Mouse (Mus musculus) forebrain, embryonic 13.5 days (tissue): Measurements from ENCODE around the gene Ppp1r3a. TPM values are rescaled to one million over a fixed set of nuclear protein-coding genes. Genes with fewer than 3 reads are reported as not detected.

Source experiments
- ATAC-seq: fragments of 200-750 bp; cut with Nextera tagmentation; 2 replicates; pipeline ENCODE4 v1.8.0; 2017
- H3K27ac ChIP-seq: fragments of 300-500 bp; sonication (generic); 2 replicates; pipeline ENCODE4 v1.5.1; 2015; ENCODE audit warnings: inconsistent platforms, mild to moderate bottlenecking, moderate library complexity
- H3K27me3 ChIP-seq: fragments of 300-500 bp; sonication (generic); 2 replicates; pipeline ENCODE4 v1.6.1; 2015; ENCODE audit warnings: mild to moderate bottlenecking, inconsistent platforms
- H3K36me3 ChIP-seq: fragments of 300-500 bp; sonication (generic); 2 replicates; pipeline ENCODE4 v1.6.1; 2015; ENCODE audit warnings: mild to moderate bottlenecking, inconsistent platforms; ENCODE audit not compliant: poor library complexity, severe bottlenecking
- H3K4me1 ChIP-seq: fragments of 300-500 bp; sonication (generic); 2 replicates; pipeline ENCODE4 v1.6.1; 2015; ENCODE audit warnings: inconsistent platforms
- H3K4me2 ChIP-seq: fragments of 300-500 bp; sonication (generic); 2 replicates; pipeline ENCODE4 v1.6.1; 2015; ENCODE audit warnings: inconsistent platforms, mild to moderate bottlenecking, moderate library complexity
- H3K4me3 ChIP-seq: fragments of 300-500 bp; sonication (generic); 2 replicates; pipeline ENCODE4 v1.5.1; 2015; ENCODE audit warnings: mild to moderate bottlenecking, inconsistent platforms
- H3K9ac ChIP-seq: fragments of 300-500 bp; sonication (generic); 2 replicates; pipeline ENCODE4 v1.6.1; 2015; ENCODE audit warnings: mild to moderate bottlenecking, inconsistent platforms
- H3K9me3 ChIP-seq: fragments of 300-500 bp; sonication (generic); replicated peaks from 2 replicates; pipeline ENCODE4 v1.6.1; 2016; ENCODE audit warnings: inconsistent platforms
- WGBS: fragments of 180-500 bp; shearing (Covaris S2); methylation state at CpG from one replicate; pipeline ENCODE4 v1.1.7; 2015; 5-methylcytosine and 5-hydroxymethylcytosine counted together
- polyA plus RNA-seq: library from polyadenylated mRNA; unstranded; fragments of >200 nt; fragmentation: Nextera tagmentation; extraction: Ambion mirVana; gene quantifications from 2 replicates; pipeline ENCODE4 v1.2.1, GENCODE M21; 2015

The Ppp1r3a gene
- not detected in 2 replicates for polyA plus RNA-seq

DNA sequence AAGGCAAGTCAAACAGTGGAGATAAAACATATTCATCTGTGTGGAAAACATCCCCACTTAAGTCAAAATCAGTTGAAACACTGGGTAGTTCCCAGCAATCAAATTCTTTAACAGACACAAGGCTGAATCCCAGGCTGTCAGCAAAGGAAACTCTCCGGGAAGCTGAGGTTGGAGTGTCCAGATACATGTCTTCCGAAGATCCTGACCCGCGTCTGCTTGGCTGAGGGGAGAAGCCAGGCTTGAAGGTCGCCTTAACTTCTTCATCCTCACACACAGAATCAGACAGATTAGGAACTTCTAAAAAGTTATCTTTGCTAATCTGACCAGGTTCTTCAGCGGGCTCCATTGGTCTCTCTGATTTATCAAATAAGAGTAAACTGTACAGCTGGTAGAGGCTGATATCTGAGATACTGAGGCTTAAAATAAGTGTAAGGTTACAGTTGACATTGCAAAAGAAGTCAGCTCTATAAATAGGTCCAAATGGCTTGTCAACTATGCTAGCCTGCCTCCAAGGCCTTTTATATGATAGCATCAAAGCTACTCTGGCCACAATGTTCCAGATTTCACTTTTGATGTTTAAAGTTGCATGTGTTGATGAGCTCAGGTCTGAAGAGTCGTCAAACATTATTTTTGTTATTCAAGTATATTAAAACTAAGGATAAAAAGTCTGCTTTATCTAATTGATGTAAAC lies at the start of gene Ppp1r3a:
Gene Ppp1r3a (minus strand): TSS at position 374 of the 691 bp plus-strand sequence.
- no peaks in the 10 kb centered on the region for H3K27me3 ChIP-seq
- no peaks in the 10 kb centered on the region for H3K4me1 ChIP-seq
- no peaks in the 10 kb centered on the region for H3K9me3 ChIP-seq
- H3K36me3 ChIP-seq: no peaks in the 10 kb centered on the region
- no peak within 1 kb of the TSS for H3K9ac ChIP-seq
- WGBS: 90% methylated on average over 7 of the region's 7 CpGs
- no peak within 1 kb of the TSS for H3K4me3 ChIP-seq
- no peak within 1 kb of the TSS for H3K4me2 ChIP-seq
- no peak for ATAC-seq
- no peak within 1 kb of the TSS for H3K27ac ChIP-seq

DNA sequence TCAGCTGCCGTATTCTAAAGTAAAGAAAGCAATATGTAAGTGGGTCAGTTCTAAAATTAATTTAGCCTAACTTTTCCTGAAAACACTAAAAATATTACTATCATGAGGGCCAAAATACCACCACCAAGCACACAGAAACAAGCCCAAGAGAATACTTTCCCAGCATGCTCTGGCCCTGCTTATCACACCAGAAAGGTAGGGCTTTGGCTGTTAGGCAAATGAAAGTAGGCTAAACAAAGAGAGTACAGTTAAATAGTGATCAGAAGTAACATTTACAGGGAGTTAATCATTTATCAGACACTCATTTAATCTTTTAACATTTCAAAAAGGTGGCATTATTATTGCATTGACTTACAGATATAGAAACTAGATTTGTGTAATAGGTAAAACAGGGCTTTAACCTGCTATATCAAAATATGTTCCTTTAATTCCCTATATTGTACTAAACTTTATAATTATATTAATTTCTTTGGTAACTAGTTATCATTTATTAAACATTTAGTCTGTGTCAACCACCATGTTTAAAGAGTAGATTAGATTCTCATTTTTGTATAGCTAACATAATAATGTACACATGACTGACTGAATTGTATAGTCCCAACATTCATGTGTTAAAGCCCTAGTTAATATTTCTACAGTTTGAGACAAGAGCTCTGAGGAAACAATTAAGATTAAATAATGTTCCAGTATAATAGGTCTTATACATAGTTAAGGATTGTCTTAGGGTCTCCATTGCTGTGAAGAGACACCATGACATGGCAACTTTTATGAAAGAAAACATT lies 32.3 kb upstream of the Ppp1r3a start:
- Histone ChIP-seq H3K4me1 (no peaks in the 10 kb centered on the region), H3K9ac (no peak overlapping the region), H3K9me3 (no peaks in the 10 kb centered on the region), H3K27ac (no peak overlapping the region), H3K4me3 (no peak overlapping the region), H3K4me2 (no peak overlapping the region), H3K36me3 (no peaks in the 10 kb centered on the region), H3K27me3 (no peaks in the 10 kb centered on the region)
- WGBS: 96% methylated on average over 1 of the region's 1 CpGs
- no peak for ATAC-seq

DNA sequence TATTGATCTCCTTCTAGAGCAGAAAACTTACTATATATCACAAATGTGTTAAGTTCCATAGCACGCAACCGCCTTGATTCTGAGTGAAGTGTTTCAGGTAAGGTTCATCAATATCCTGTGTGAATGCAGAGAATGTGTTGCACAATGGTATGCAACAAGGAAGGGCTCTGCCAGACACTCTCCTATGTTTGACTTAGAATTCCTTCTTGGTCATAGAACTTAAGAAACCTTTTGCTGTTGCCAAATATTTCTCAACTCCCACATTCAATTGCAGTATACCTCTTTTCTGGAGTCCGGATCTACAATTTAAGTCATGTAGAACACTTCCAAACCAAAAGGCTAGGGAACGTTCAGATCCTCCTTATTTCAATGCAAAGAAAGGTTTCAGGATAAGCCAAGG lies 22.8 kb upstream of the Ppp1r3a start:
- 89% methylated on average over 4 of the region's 4 CpGs for WGBS
- Histone ChIP-seq H3K4me1 (no peaks in the 10 kb centered on the region), H3K4me3 (no peak overlapping the region), H3K9ac (no peak overlapping the region), H3K9me3 (no peaks in the 10 kb centered on the region), H3K4me2 (no peak overlapping the region), H3K27ac (no peak overlapping the region), H3K36me3 (no peaks in the 10 kb centered on the region), H3K27me3 (no peaks in the 10 kb centered on the region)
- no peak for ATAC-seq

DNA sequence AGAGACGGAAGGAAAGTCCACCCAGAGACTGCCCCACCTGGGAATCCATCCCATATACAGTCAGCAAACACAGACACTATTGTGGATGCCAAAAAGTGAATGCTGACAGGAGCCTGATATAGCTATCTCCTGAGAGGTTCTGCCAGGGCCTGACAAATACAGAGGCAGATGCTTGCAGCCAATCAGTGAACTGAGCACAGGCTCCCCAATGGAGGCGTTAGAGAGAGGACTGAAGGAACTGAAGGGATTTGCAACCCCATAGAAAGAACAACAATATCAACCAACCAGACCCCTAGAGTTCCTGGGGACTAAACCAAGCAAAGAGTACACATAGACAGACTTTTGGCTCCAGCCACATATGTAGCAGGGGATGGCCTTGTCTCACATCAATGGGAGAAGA lies 16.6 kb upstream of the Ppp1r3a start:
- WGBS: 77% methylated on average over 2 of the region's 2 CpGs
- no peaks in the 10 kb centered on the region for H3K36me3 ChIP-seq
- H3K27ac ChIP-seq: no peak overlapping the region
- ATAC-seq: no peak
- no peak overlapping the region for H3K4me2 ChIP-seq
- no peaks in the 10 kb centered on the region for H3K4me1 ChIP-seq
- no peaks in the 10 kb centered on the region for H3K9me3 ChIP-seq
- no peak overlapping the region for H3K4me3 ChIP-seq
- no peaks in the 10 kb centered on the region for H3K27me3 ChIP-seq
- no peak overlapping the region for H3K9ac ChIP-seq

DNA sequence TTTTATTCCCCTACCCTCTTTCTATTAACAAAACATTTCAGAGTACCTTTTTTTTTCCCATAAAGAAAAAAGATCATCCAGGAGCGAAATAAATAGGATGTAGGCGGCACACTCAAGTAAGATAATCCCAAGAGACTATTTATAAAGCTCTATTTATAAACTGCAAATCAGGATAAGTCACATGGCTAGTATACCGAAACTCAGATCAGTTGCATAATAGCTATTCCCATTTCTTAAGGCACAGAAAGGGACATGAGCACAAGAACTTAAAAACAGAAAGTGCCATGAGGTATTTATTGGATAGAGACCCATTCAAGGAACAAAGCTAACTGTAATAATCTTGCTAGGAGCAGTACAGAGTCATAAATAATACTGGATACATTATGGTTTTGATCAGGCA lies 2.4 kb upstream of the Ppp1r3a start:
- Histone ChIP-seq H3K27me3 (no peaks in the 10 kb centered on the region), H3K9me3 (no peaks in the 10 kb centered on the region), H3K4me1 (no peaks in the 10 kb centered on the region), H3K4me3 (no peak overlapping the region), H3K36me3 (no peaks in the 10 kb centered on the region), H3K9ac (no peak overlapping the region), H3K27ac (no peak overlapping the region), H3K4me2 (no peak overlapping the region)
- ATAC-seq: no peak
- 74% methylated on average over 3 of the region's 3 CpGs for WGBS

DNA sequence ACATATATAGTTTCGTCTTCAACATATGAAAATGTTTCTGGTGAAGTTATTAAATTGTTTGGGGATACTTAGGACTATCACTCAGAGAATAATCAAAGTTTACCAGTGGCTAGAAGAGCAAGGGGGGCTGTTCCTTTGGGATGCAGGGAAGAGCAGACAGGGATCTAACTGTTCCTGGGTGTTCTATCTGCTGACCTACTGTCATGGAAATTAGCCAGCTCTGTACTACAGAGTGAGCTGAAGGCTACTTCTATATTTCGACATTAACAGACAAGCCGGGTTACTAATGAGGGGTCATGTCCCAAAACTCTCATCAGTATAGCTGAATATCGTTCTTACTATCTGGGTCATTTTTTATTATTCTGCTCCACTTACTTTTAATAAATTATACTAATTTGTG lies 1.6 kb downstream of the Ppp1r3a start:
- no peak overlapping the region for H3K9ac ChIP-seq
- H3K9me3 ChIP-seq: no peaks in the 10 kb centered on the region
- H3K36me3 ChIP-seq: no peaks in the 10 kb centered on the region
- no peak overlapping the region for H3K4me2 ChIP-seq
- no peak overlapping the region for H3K27ac ChIP-seq
- H3K4me1 ChIP-seq: no peaks in the 10 kb centered on the region
- ATAC-seq: no peak
- WGBS: 88% methylated on average over 4 of the region's 4 CpGs
- H3K27me3 ChIP-seq: no peaks in the 10 kb centered on the region
- H3K4me3 ChIP-seq: no peak overlapping the region

DNA sequence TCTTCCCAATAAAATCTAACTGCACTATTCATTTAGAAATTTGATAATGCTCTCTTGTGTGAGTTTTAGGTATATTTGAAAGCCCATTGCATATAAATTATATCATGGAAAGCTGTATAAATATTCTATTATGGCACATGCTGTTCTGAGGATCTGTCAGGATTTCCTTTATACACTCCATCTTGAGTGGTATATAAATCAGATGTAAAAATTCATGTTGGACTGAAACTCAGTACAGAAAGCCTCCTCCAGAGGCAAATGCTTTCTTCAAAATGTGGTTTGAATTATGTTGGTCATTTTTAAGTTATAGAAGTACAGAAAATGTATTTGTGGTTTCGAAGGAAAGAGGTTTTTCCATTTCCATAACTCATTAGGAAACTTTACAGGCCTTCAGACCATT lies 2.9 kb downstream of the Ppp1r3a start:
- WGBS: 79% methylated on average over 1 of the region's 1 CpGs
- Histone ChIP-seq H3K27ac (no peak overlapping the region), H3K36me3 (no peaks in the 10 kb centered on the region), H3K9me3 (no peaks in the 10 kb centered on the region), H3K4me3 (no peak overlapping the region), H3K27me3 (no peaks in the 10 kb centered on the region), H3K4me2 (no peak overlapping the region), H3K4me1 (no peaks in the 10 kb centered on the region), H3K9ac (no peak overlapping the region)
- no peak for ATAC-seq

DNA sequence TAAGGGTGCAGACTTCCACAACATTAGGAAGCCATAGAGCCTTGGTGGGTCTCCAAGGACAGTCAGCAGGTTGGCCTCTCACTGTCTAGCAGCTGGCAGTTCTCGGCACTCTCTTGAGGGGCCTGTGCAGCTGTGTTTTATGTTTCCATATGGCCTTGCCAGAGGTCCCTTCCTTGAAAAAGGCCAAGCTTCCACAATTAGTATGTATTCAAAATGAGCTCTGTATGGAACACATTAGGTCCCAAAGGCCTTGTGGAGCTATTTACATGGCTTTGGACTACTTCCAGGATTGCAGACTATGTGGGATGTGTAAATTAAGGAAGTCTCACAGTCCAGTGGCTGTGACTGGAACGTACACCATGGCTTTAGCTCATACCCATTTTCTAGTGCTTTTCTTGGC lies 8.1 kb downstream of the Ppp1r3a start:
- no peaks in the 10 kb centered on the region for H3K4me1 ChIP-seq
- H3K4me2 ChIP-seq: no peak overlapping the region
- H3K27ac ChIP-seq: no peak overlapping the region
- no peaks in the 10 kb centered on the region for H3K36me3 ChIP-seq
- no peak overlapping the region for H3K9ac ChIP-seq
- H3K27me3 ChIP-seq: no peaks in the 10 kb centered on the region
- H3K9me3 ChIP-seq: no peaks in the 10 kb centered on the region
- ATAC-seq: no peak
- H3K4me3 ChIP-seq: no peak overlapping the region
- WGBS: 61% methylated on average over 2 of the region's 2 CpGs

DNA sequence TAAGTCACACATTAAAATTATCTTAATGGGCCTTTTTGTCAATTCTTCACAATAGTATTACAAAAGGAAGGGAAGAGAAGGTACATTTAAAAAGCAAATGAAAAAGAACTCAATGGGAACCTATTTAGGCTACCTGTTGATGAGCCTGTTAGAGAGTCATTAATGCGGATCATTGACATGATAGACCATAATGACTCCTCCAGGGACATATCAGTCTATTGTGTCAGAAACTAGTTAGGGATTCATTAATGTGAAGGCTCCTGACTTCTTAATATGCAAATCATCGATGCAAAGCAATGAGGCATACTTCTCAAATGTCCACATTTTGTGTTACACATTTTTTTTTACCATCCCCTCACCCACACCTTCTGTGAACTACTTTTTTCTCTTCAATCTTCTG lies 19.1 kb downstream of the Ppp1r3a start:
- ATAC-seq: peak; percentile 36; the same call in 1 of the 2 replicates
- no peak overlapping the region for H3K9ac ChIP-seq
- H3K27me3 ChIP-seq: no peaks in the 10 kb centered on the region
- H3K4me3 ChIP-seq: no peak overlapping the region
- H3K4me2 ChIP-seq: no peak overlapping the region
- no peaks in the 10 kb centered on the region for H3K36me3 ChIP-seq
- H3K9me3 ChIP-seq: no peaks in the 10 kb centered on the region
- WGBS: 59% methylated on average over 2 of the region's 2 CpGs
- H3K4me1 ChIP-seq: no peaks in the 10 kb centered on the region
- H3K27ac ChIP-seq: no peak overlapping the region

DNA sequence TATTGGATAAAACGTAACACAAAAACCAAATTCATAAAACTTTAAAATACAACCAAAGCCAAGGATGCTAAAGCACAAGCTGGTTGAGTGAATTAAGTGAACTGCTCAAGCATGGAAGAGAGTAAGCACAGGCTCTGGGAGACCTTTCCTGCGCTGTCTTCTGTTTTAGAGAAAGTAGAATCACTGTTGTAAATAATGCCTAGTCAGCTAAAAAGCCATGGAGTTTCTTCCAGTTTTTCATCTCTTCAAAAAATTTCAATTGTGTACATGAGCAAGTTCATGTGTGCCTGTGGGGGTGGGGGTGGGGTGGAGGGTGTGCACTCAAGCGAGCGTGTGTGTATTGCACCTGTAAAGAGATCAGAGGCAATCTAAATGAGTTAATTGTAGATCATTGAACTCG lies 24.1 kb downstream of the Ppp1r3a start:
- H3K4me1 ChIP-seq: no peaks in the 10 kb centered on the region
- H3K36me3 ChIP-seq: no peaks in the 10 kb centered on the region
- no peak overlapping the region for H3K9ac ChIP-seq
- H3K4me2 ChIP-seq: no peak overlapping the region
- ATAC-seq: no peak
- H3K4me3 ChIP-seq: no peak overlapping the region
- no peak overlapping the region for H3K27ac ChIP-seq
- H3K9me3 ChIP-seq: no peaks in the 10 kb centered on the region
- no peaks in the 10 kb centered on the region for H3K27me3 ChIP-seq
- WGBS: 88% methylated on average over 5 of the region's 5 CpGs

DNA sequence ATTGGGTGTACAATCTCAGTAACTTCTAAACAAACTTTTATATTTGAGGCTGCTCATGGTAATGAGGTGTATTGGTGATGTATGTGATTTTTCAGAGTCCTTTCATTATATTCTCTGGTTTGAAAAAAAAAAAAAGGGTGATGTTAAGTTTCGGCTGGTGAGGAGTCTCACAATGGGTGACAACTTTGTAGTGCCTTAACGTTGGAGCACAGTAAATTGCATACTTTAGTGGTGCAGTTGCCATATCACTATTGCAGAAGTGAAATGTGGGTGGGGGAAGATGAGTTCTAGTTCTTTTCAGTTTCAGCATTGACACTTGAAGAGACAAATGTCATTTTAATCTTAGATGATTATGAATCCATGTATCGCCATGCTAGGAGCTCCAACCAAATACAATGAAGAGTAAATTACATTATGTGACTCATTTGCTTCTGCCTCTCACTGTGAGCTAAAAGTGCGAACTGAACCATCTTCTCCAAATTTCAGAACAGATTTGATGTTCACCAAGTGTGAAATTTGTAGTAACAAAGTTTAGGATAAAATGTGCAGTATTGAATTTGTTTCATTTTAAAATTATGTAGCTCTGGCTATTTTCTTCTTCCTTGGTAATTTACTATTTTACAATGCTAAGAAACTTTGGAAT lies 34.2 kb downstream of the Ppp1r3a start:
- no peak overlapping the region for H3K9ac ChIP-seq
- no peak overlapping the region for H3K4me3 ChIP-seq
- no peak; the same call in 1 of the 2 replicates for ATAC-seq
- H3K27ac ChIP-seq: no peak overlapping the region
- H3K36me3 ChIP-seq: no peaks in the 10 kb centered on the region
- no peaks in the 10 kb centered on the region for H3K9me3 ChIP-seq
- H3K4me2 ChIP-seq: no peak overlapping the region
- WGBS: 52% methylated on average over 4 of the region's 4 CpGs
- H3K27me3 ChIP-seq: no peaks in the 10 kb centered on the region
- peaks cover 11% of the 10 kb centered on the region for H3K4me1 ChIP-seq

DNA sequence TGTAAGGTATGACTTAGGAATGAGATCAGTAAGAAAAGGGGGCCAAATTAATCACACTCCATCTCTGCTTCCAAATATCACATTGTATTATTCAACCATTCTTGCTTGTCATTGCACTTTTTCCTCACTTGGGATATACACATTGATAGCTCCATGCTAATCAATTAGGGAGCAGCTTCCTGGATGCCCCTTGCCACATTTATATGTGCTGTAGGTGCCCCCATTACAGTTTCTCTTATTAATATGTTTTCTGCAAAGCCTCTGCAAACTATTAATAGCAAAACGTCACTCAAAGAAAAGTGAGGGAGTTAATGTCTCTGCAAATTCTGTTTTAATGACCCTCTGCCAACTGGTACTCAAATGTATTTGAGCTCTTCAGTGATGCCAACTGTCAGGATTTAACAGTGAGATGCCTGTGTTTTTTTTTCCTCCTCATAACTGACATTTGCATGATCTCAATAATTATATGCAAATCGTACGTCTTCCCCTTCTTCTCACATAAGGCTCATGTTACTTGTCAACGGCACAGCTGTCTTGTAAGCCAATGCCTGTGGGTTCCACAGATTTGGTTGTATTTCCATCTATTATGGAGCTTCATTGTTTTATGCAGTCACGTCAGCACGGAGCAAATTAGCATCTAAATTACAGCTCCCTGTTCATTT lies 34.8 kb downstream of the Ppp1r3a start:
- H3K9ac ChIP-seq: no peak overlapping the region
- H3K9me3 ChIP-seq: no peaks in the 10 kb centered on the region
- no peak overlapping the region for H3K4me3 ChIP-seq
- H3K4me1 ChIP-seq: peaks cover 11% of the 10 kb centered on the region
- H3K27ac ChIP-seq: no peak overlapping the region
- WGBS: 34% methylated on average over 6 of the region's 6 CpGs
- no peaks in the 10 kb centered on the region for H3K36me3 ChIP-seq
- no peak overlapping the region for H3K4me2 ChIP-seq
- no peaks in the 10 kb centered on the region for H3K27me3 ChIP-seq
- peak; percentile 97 for ATAC-seq
